Mouse (Mus musculus): ENCODE measurements at regions not wholly inside any gene's neighbourhood (a gene's known extent, or its start where the extent isn't known, plus 50 kb on each side); places are given as distances from the start of the nearest gene placed in this dataset.
"Not testable (repeated sequence)": the region's sequence is repeated elsewhere in the genome, so short reads cannot be mapped to it uniquely, and the experiment has no call there.

GRCm38 (mm10) chr13:7007091-7007490 lies 358.5 kb upstream of the Pfkp start:
- intact Hi-C loops (cut with DNase I) = no loop called here
- DNase-seq (ENCODE audit: low spot score in 2 of 2) = no peak

- intact Hi-C loops (cut with DNase I); DNase-seq (ENCODE audit: low spot score in 2 of 2): not testable (repeated sequence)
Measured at GRCm38 (mm10) chr13:6998508-6999278, 350.1 kb upstream of the Pfkp start.

- intact Hi-C loops (cut with DNase I) = no loop called here
- no peak for DNase-seq (ENCODE audit: low spot score in 2 of 2)
Measured at GRCm38 (mm10) chr13:6998094-6998493, 349.5 kb upstream of the Pfkp start.

GRCm38 (mm10) chr13:6992323-6992994 lies 343.9 kb upstream of the Pfkp start:
- intact Hi-C loops (cut with DNase I) = no loop called here
- DNase-seq (ENCODE audit: low spot score in 2 of 2) = no peak

- DNase-seq (ENCODE audit: low spot score in 2 of 2) = no peak
- intact Hi-C loops (cut with DNase I) = no loop called here
Measured at GRCm38 (mm10) chr13:6991714-6992113, 343.1 kb upstream of the Pfkp start.

GRCm38 (mm10) chr13:6985012-6985996 lies 336.7 kb upstream of the Pfkp start:
- intact Hi-C loops (cut with DNase I) = no loop called here

GRCm38 (mm10) chr13:6955713-6956112 lies 307.1 kb upstream of the Pfkp start:
- DNase-seq (ENCODE audit: low spot score in 2 of 2) = no peak
- intact Hi-C loops (cut with DNase I) = no loop called here

More at GRCm38 (mm10) chr13:6985012-6985996, 336.7 kb upstream of the Pfkp start:
- no peak for DNase-seq (ENCODE audit: low spot score in 2 of 2)

- no peak for DNase-seq (ENCODE audit: low spot score in 2 of 2)
- intact Hi-C loops (cut with DNase I) = no loop called here
Measured at GRCm38 (mm10) chr13:6924136-6924535, 275.6 kb upstream of the Pfkp start.

- intact Hi-C loops (cut with DNase I) = no loop called here
- DNase-seq (ENCODE audit: low spot score in 2 of 2) = no peak
Measured at GRCm38 (mm10) chr13:6922357-6922721, 273.8 kb upstream of the Pfkp start.

- no peak for DNase-seq (ENCODE audit: low spot score in 2 of 2)
- intact Hi-C loops (cut with DNase I) = no loop called here
Measured at GRCm38 (mm10) chr13:6921691-6922356, 273.2 kb upstream of the Pfkp start.

- no peak for DNase-seq (ENCODE audit: low spot score in 2 of 2)
- intact Hi-C loops (cut with DNase I) = no loop called here
Measured at GRCm38 (mm10) chr13:6906000-6906399, 257.4 kb upstream of the Pfkp start.

- intact Hi-C loops (cut with DNase I) = no loop called here
- DNase-seq (ENCODE audit: low spot score in 2 of 2) = no peak
Measured at GRCm38 (mm10) chr13:6901682-6902081, 253.1 kb upstream of the Pfkp start.

- intact Hi-C loops (cut with DNase I) = no loop called here
- DNase-seq (ENCODE audit: low spot score in 2 of 2) = no peak
Measured at GRCm38 (mm10) chr13:6897666-6898065, 249.1 kb upstream of the Pfkp start.

- no peak for DNase-seq (ENCODE audit: low spot score in 2 of 2)
- intact Hi-C loops (cut with DNase I) = no loop called here
Measured at GRCm38 (mm10) chr13:6891458-6892076, 243.0 kb upstream of the Pfkp start.

GRCm38 (mm10) chr13:6889446-6889845 lies 240.9 kb upstream of the Pfkp start:
- DNase-seq (ENCODE audit: low spot score in 2 of 2); intact Hi-C loops (cut with DNase I): not testable (repeated sequence)

GRCm38 (mm10) chr13:6888381-6888780 lies 239.8 kb upstream of the Pfkp start:
- DNase-seq (ENCODE audit: low spot score in 2 of 2) = no peak
- intact Hi-C loops (cut with DNase I) = no loop called here

- intact Hi-C loops (cut with DNase I) = no loop called here
- DNase-seq (ENCODE audit: low spot score in 2 of 2) = no peak
Measured at GRCm38 (mm10) chr13:6877018-6877901, 228.7 kb upstream of the Pfkp start.

- DNase-seq (ENCODE audit: low spot score in 2 of 2) = no peak
- intact Hi-C loops (cut with DNase I) = no loop called here
Measured at GRCm38 (mm10) chr13:6862186-6862585, 213.6 kb upstream of the Pfkp start.

Measured in left cerebral cortex, postnatal 36 days (tissue).